Mouse (Mus musculus) gastrocnemius, postnatal 10 days (tissue): ENCODE results near the gene Lgr4. TPM values are rescaled to one million over a fixed set of nuclear protein-coding genes. Genes with fewer than 3 reads are reported as not detected.
"Not testable (repeated sequence)": the region's sequence is repeated elsewhere in the genome, so short reads cannot be mapped to it uniquely, and the experiment has no call there.

Experiments used
- DNase-seq: peaks from one replicate; pipeline ENCODE4 v3.0.0; 2021; ENCODE audit warnings: mixed read lengths
- long read RNA-seq, 2 experiments: library from polyadenylated mRNA; stranded (forward); transcript quantifications; one replicate each; pipeline ENCODE4 v2.0.0; 2021
- total RNA-seq, 2 experiments: library from RNA; stranded (reverse); gene quantifications; 2 replicates each; pipeline ENCODE4 v1.2.3; 2021

Lgr4 gene
- total RNA-seq = 10 to 100 TPM; 25.0 to 25.3 TPM
- long read RNA-seq, experiment 1, full-length matches to known transcripts = 8 of 12 reads
- long read RNA-seq, experiment 1, partial matches to known transcripts = 3 of 12 reads
- long read RNA-seq, experiment 1, other reads (novel, unspliced or antisense) = 1 of 12 reads
- long read RNA-seq, experiment 2, full-length matches to known transcripts = 11 of 16 reads
- long read RNA-seq, experiment 2, partial matches to known transcripts = 5 of 16 reads
- long read RNA-seq, experiment 2, other reads (novel, unspliced or antisense) = 0 of 16 reads

DNA sequence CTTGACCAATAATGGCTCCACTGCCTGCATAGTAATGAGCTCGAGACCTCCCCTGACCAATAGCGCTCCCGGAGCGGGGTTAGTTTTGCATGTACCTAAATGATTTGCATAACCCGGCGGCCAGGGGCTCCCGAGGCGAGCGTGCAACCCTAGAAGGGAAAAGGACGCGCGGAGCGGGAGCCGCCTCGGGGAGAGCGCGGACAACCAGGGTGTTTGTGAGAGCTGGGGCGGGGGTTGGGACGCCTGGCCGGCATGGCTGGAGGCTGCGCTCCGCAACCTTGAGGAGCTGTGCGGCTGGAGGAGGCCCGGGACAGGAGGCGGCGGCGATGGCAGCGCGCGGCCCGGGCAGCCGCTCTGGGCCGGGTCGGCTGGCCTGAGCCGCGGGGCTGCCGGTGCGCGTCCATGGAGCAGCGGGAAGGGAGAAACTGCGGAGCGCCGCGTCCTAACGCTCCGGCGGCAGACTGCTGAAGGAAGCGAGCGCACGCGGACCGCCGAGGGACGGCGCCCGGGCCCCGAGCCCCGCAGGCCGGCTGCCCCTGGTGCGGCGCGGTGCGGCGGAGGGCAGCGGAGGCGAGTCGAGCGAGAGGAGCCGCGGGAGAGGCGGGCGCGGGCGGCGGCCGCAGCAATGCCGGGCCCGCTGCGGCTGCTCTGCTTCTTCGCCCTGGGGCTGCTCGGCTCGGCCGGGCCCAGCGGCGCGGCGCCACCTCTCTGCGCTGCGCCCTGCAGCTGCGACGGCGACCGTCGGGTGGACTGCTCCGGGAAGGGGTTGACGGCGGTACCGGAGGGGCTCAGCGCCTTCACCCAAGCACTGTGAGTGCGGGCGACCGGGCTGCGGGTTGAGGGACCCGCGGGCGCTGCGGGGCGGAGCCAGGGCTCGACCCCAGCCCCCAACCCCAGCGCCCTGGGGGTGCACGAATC lies at the start of gene Lgr4:
TSS of gene Lgr4 (plus strand) at position 152 of the 918 bp plus-strand sequence.
- DNase-seq = peak; percentile 92

- not testable (repeated sequence) for DNase-seq
Measured at GRCm38 (mm10) chr2:109879429-109879828, 38.0 kb upstream of the Lgr4 start.

GRCm38 (mm10) chr2:109881111-109881510 lies 36.3 kb upstream of the Lgr4 start:
- no peak for DNase-seq

DNA sequence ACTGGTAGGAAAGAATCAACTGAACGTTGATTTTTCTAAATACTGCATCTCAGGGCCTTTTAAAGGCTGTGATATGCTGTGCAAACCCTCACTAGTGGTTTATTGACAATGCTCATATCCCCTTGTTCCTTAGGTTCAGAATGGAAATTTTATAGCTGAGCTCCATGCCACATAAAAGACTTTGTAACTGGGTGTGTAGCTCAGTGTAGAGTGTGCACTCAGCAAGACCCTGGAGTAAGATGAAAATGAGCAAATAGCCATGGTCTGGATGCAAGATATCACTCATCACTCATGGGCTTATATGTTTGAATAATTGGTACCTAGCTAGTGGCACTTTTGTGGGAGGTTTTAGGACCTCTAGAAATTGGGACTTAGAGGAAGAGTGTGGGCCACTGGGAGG lies 35.8 kb upstream of the Lgr4 start:
- DNase-seq = no peak

DNA sequence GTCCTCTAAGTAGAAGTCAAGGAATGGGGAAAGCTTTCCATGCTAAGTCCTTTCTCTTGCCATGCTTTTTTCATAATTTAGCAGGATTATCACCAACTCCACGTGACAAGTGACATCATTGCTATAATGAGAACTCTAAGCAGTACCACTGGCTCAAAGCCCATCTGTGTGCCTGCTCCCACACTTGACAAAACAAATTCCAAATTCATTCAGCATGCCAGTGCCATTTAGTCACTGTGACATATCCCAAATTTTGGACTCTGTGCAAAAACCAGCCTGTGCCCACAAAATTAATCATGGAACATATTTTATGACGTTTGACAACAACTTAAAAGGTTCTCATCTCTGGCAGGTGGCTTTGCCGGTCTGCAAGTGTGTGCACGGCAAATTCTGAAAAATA lies 33.3 kb upstream of the Lgr4 start:
- DNase-seq = no peak

- DNase-seq = no peak
Measured at GRCm38 (mm10) chr2:109884507-109884906, 32.9 kb upstream of the Lgr4 start.

GRCm38 (mm10) chr2:109890068-109890467 lies 27.4 kb upstream of the Lgr4 start:
- DNase-seq = no peak

- peak; percentile 89 for DNase-seq
Measured at GRCm38 (mm10) chr2:109890597-109890996, 26.9 kb upstream of the Lgr4 start, which contains the start of gene Lin7c. TSS of gene Lin7c (plus strand) at chr2:109890853.

- DNase-seq = no peak
Measured at GRCm38 (mm10) chr2:109891031-109891430, 26.4 kb upstream of the Lgr4 start.

GRCm38 (mm10) chr2:109891471-109891870 lies 26.0 kb upstream of the Lgr4 start:
- DNase-seq = no peak

DNA sequence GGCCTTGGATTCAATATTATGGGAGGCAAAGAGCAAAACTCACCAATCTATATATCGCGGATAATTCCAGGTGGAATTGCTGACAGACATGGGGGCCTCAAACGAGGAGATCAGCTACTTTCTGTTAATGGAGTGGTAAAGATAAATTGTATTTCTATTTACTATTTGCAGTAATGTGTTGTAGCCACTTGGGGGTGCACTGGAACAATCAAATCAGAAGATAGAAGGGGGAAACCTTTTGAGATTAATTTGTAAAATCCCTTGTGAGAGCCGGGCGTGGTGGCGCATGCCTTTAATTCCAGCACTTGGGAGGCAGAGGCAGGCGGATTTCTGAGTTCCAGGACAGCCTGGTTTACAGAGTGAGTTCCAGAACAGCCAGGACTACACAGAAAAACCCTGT lies 21.1 kb upstream of the Lgr4 start:
- DNase-seq = no peak

- no peak for DNase-seq
Measured at GRCm38 (mm10) chr2:109902869-109903268, 14.6 kb upstream of the Lgr4 start.

DNA sequence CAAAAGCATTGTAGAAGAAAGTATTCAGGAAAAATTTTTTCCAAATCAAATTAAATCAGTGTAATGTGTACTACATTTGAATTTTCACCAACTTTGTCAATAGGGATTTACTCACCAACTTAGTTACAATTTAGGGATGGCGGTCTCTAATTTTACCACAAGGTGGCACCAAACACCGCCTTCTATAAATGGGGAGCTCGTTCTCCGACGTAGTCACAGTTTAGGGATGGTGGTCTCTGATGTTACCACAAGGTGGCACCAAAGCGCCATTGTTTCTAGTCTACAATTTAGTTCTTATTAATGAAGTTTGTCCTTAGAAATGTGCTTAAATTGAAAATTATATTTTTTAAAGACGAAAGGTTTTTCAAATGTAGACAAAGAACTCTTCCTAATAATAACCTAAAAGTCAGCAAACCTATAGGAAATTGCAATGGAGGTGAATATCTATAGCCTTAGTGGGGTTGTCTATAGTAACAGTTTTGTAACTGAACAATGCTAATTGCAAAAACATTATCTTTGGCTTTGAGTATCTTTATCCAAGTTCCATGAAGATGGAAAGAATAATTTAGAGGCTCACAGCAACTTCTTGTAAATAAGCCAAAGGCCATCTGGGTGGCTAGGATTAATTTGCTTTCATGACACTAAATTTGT lies 13.2 kb upstream of the Lgr4 start:
- DNase-seq = peak; percentile 82

DNA sequence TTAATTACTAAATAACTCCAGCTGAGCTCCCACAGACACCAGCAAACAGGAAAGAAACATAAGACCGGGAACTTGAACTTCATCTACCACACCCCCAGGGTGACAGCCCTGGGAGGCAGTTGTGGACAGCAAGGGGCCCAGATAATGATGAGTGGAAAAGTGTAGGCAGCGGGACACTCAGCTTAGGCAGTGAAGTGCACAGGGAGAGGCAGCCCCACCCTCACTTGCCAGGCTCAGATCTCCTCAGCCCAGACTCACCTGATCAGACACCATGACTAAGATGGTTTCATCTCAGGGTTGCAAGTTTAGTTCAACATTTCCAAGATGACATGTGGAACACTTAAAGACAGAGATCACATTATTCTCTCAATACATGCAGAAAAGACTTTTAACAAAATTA lies 8.3 kb upstream of the Lgr4 start:
- DNase-seq = no peak

DNA sequence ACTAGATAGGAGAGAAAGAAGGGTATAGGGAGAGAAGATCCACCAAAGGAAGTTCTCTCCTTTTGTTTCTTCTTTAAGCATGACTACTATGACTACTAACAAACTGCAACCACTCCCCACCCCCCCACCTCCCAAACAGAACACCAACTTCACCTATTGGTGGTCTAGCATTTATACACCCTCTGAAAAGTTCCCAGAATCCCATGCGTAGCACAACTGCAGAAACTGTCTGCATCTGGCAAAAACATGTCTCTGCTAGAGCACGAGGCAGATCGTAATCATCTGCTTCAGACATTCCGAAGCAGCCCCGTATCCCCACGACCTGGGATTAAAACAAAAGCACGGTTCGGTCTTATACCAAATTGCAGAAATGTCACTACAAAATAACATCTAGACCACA lies 5.2 kb upstream of the Lgr4 start:
- no peak for DNase-seq

DNA sequence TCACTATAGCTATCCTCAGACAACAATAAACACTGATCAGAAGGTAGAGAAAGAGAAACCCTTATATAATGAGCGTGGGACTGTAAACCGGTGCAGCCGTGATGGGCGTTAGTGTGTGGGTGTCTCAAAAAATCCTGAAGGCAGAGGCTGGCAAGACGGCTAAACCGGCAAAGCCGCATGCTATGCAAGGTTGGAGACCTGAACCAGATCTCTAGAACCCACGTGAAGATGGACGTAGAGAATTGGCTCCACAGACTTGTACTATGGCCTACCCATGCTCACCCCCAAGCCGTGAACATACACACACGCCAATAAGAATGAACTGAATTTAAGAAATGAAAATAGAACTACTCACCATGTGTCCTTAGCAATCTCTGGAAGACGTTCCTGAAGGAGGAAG lies 4.7 kb upstream of the Lgr4 start:
- no peak for DNase-seq

DNA sequence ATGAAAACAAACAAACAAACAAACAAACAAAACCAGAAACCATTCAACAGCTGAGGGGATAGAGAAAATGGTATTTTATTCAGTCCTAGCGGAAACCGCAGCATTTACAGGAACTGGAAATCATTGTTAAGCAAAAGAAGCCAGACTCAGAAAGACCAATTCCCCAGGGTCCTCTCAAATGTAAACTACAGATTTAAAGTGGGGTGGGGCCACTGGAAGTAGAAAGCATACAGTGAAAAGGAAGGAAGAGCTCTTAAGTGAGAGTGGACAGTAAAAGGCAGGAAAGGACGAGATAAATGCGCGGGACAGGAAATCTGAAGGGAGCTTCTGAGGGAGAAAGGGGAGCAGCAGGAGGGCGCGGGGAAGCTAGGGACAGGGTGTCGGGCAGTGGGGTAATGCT lies 4.2 kb upstream of the Lgr4 start:
- DNase-seq = no peak

GRCm38 (mm10) chr2:109914601-109915000 lies 2.8 kb upstream of the Lgr4 start:
- no peak for DNase-seq

GRCm38 (mm10) chr2:109916782-109917495 lies 508 bp upstream of the Lgr4 start:
- DNase-seq = no peak

DNA sequence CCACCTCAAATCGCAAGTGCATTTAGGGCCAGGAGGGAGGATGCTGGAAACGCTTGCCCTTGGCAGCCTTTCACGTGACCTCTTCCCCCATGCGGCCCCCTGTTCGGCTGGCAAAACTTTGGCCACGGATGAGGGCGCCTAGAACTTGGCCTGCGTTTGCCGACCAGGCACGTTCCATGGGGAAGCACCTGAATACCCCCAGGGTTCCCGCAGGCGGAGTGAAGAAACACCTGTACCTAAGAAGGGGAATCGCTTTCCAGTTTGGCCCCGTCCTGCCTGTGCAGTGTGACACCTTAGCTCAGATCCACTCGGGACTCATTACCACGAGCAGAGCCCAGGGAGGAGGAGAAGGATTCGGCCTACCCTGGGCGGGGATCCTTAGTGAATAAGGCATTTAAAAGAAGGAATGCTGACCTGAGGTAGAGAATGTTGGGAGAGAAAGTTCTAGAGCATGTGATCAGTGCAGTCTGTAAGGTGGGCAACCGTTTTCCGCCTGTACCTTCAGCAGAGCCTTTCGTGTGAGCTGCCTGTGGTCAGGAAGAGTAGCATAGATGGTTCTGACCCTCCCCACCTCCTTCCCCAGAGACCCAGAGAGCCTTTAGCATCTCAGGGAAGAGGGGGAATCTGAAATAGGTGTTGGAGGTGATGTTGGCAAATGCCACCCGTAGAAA lies 1.3 kb downstream of the Lgr4 start:
- DNase-seq = no peak

DNA sequence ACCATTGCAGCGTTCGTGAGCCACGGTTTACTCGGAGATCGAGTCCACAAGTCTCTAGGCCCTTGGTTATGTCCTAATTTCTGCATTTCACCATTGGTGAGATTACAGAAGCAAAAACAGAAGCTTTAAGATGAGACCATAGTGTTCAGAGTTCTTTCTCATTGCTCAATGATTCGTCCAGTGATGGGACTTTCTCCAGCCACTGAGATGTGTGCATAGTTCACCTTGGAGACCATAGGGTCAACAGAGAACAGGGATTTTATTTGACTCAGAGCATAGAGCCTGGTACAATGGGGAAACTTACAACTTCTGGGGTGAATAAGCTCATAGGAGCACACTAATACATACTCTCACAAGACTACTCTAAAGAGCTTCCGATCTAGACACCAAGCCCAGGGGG lies 3.0 kb downstream of the Lgr4 start:
- no peak for DNase-seq
